Mouse (Mus musculus): ENCODE data around the gene D630045J12Rik. TPM values are rescaled to one million over a fixed set of nuclear protein-coding genes. Genes with fewer than 3 reads are reported as not detected.

D630045J12Rik gene
- under 1 TPM in 1 of 2 experiments, not detected in 1; 0.08 TPM for polyA plus RNA-seq (2017; shearing (Covaris generic))

DNA sequence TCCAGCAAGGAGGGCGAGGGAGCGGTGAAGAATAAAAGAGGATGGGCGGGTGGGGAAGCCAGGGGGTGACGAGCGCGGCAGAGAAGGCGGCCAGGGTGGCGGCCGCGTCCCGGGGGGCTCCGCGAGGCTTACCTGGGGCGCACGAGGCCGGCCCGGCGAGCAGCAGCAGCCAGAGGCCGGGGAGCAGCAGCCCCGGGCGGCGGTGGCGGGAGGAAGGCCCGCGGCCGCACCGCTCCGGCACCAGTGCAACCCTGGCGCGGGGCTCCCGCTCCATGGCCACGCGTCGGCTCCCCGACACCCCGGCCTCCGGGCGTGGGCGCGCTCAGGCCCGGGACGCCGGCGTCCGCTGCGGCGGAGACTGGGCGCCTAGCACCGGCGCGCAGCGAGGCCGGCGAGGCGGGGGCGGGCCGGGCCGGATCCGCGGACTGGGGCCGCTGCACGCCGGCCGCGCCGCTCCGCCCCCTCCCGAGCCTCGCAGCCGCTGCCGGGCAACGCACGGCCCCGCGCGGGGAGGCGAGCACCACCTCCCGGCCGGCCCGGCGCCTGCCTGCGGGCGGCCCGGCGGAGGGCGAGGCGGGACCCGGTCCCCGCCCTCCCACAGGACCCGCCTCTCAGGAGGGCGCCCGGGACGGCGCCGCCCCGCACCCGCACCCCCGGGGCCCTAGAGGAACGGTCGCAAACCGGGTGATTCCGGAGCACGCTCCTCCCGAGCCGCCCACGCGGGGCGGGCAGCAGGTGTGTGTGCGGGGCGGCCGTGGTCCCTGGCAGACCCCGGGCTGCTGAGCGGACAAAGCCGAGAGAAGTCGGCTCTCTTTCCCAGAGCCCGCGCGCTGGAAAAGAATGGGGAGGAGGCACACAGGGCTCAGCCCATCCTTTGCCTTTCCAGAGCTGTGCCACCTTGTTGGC, at the start of gene D630045J12Rik:
D630045J12Rik (minus strand) TSS at position 274 of the 906 bp plus-strand sequence.
- ATAC-seq: peak; percentile 81

GRCm38 (mm10) chr6:38298761-38299401, 45.1 kb upstream of the D630045J12Rik start, which contains the start of gene Zc3hav1l:
Gene Zc3hav1l, minus strand, starts transcription at chr6:38299259.
- peak; percentile 58 for ATAC-seq

DNA sequence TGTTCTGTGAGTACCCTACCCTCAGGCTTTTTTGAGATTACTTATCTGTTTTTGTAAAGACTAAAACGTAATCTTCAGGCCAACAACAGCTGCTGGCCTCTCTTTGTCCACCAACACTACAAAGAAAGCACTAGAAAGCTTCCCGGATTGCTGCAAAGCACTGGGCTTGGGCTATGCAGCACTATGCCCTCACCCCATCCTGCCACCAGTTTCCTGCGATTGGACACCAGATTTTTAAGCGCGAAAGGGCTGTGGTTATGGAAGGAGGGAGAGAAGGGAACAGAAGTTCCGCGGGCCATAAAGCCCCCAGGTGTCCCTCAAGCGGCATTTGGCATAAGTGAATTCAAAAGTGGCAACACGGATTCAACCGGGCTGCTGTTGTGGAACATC, 44.4 kb upstream of the D630045J12Rik start:
- ATAC-seq: no peak

DNA sequence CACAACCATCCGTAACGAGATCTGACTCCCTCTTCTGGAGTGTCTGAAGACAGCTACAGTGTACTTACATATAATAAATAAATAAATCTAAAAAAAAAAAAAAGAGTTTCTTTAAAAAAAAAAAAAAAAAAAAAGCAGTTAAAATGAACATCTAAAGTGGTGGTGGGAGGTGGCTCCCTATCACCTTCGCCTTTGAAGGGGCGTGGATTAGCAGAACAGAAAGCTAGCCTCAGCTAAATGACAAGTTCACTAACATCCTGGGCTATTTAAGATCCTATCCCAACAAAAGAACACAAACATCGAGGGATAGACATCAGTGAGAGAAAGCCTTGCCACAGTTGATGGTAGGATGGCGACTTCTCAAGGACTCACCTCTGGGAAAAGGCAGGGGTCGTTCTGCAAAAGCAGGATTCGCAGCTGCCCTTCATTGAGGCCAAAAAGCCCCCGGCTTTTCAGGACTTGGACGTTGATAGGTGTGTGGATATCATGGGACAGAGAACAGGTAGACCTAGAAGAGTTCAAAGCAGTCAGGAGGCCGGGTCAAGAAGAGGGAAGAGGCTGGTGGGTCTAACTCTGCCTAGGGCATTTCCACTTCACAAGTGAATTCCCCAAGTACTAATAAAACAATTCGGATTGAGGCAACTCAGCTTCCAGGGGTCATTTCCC, 43.9 kb upstream of the D630045J12Rik start:
- ATAC-seq: no peak

DNA sequence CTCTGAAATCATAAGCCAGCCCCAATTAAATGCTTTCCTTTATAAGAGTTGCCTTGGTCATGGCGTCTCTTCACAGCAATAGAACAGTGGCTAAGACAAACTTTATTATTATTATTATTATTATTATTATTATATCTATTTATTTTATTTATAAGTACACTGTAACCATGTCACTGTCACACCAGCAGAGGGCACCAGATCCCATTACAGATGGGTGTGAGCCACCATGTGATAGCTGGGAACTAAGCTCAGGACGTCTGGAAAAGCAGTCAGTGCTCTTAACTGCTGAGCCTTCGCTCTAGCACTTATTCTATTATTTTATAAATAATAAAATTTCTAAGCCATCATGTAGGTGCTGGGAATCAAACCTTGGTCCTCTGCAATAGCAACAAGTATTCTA, 39.9 kb upstream of the D630045J12Rik start:
- no peak for ATAC-seq

GRCm38 (mm10) chr6:38292871-38293646, 39.2 kb upstream of the D630045J12Rik start:
- no peak for ATAC-seq

DNA sequence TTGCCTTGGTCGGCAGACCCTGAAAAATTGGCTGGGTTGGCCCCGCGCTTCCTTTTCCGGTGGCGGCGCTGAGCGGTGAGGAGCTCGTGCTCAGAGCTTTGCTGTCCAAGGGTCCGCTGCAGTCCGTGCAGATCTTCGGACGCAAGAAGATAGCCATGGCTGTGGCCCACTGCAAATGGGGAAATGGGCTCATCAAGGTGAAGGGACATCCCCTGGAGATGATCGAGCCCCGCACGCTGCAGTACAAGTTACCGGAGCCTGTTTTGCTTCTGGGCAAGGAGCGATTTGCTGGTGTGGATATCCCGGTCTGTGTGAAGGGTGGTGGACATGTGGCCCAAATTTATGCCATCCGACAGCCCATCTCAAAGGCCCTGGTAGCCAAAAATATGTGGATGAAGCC, 30.6 kb upstream of the D630045J12Rik start:
- no peak for ATAC-seq

GRCm38 (mm10) chr6:38264466-38264865, 10.7 kb upstream of the D630045J12Rik start:
- no peak for ATAC-seq

DNA sequence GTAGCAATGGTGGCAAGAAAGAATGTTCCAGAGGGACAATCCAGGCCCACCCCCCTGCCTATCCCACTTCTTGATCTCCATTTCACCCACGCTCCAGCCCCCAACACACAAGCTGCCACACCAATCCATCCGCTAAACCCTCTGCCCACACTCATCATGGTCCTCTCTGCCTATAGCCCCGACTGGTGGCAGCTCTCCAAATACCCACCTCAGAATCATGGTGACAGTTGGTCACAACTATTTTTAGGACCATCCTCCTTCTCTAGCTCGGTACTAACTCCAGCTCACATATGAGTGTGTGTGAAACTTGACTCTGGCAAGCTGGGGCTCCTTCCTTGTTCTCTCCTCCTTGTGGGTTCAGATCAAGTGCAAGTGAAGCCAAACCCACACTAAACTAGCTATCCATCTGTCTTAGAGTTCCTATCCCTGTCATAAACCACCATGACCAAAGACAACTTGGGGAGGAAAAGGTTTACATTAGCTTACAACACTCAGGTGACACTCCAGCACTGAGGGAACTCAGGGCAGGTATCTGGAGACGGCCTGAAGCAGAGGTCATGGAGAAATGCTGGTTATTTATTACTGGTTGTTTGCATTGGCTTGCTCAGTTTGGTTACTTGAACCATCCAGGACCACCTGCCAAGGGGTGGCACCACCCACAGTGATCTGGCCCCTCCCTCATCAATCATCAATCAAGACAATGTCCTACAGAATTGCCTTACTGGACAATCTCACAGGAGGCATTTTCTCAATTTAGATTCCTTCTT, 9.8 kb upstream of the D630045J12Rik start:
- ATAC-seq: no peak

- ATAC-seq: no peak
These were observed 8.1 kb upstream of the D630045J12Rik start for GRCm38 (mm10) chr6:38261877-38262276.

GRCm38 (mm10) chr6:38257506-38257905, 3.7 kb upstream of the D630045J12Rik start:
- no peak for ATAC-seq

- ATAC-seq: no peak
These were observed 3.0 kb upstream of the D630045J12Rik start for GRCm38 (mm10) chr6:38256793-38257192.

DNA sequence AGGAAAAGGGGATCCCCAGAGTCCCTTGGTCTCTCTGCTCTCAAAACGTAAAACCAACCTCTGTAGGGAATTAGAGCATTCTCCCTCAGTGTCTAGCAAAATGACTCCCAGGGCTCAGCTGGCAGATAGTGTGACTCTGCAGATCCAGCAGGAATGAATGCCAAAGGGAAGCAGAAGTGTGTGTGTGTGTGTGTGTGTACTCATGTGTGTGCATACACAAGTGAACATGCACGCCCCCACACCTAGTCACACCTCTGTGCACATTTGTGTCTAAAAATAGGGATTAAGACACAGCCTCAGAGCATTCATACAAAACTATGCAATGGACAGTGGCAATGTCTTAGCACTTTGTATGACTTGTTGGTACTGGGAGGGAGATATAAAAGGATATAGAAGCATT, 2.0 kb upstream of the D630045J12Rik start:
- no peak for ATAC-seq

- no peak for ATAC-seq
These were observed 758 bp downstream of the D630045J12Rik start for GRCm38 (mm10) chr6:38252766-38253735.

DNA sequence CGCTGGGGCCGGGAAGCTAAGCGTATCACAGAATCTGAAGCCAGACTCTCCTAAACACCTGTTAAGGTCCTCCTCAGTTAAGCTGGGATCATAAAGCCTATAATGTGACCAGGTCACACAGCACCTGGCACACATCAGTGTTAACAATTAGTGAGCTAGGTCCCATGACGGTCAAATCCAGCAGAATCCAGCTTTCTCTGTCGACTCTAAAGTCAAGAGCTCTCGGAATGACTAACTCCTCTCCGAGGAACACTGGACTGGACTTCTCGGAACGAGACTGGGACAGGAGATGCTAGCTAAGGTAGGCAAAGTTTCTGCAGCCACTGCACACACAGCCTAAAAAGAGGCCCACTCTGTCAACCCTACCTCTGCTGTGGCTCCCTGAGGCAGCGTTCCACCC, 1.7 kb downstream of the D630045J12Rik start:
- no peak for ATAC-seq

- ATAC-seq: no peak
These were observed 2.3 kb downstream of the D630045J12Rik start for GRCm38 (mm10) chr6:38251464-38251863.

- ATAC-seq: no peak
These were observed 6.4 kb downstream of the D630045J12Rik start for GRCm38 (mm10) chr6:38247362-38247761.

DNA sequence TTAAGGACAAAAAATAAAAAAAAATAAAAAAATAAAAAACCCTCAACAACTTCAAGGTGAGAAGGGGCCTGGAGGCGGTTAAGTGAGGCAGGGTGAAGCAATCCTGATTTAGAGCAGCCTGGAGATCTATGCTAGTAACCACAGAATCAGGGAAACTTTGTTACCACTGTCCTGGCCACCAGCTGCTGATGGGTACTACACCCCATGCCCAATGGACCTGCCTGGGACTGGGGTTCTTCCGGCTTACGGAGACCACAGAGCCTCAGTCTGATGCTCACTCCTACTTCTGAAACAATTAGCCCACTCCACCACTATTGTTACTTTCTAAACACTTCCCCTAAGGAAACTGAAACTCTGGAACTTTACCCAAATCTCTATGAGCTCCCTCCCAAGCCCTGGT, 9.0 kb downstream of the D630045J12Rik start:
- no peak for ATAC-seq

GRCm38 (mm10) chr6:38244167-38244566, 9.6 kb downstream of the D630045J12Rik start:
- ATAC-seq: no peak

DNA sequence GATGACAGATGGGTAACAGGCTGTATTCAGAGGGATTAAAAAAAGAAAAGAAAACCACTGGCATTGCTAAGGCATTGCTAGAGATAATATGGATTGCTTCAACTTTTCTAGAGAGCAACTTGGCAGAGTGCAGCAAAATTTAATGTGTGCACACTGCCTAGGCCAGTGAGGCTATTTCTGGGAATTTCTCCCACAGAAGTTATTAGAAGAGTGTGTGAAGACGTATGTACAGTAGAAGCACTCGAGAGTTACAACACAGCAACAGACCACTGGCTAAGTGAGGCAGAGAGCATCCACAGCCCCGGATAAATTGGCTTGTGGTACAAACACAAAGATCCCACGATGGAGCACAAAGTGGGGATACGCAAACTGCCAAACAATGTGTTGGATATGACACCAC, 11.0 kb downstream of the D630045J12Rik start:
- ATAC-seq: no peak
